Mouse (Mus musculus): ENCODE data around the gene Mapk13. TPM values are rescaled to one million over a fixed set of nuclear protein-coding genes. Genes with fewer than 3 reads are reported as not detected.
"Not testable (repeated sequence)": the region's sequence is repeated elsewhere in the genome, so short reads cannot be mapped to it uniquely, and the experiment has no call there.

The Mapk13 gene
- polyA plus RNA-seq, 1 experiment from 2014 or later: 0.82 TPM

DNA sequence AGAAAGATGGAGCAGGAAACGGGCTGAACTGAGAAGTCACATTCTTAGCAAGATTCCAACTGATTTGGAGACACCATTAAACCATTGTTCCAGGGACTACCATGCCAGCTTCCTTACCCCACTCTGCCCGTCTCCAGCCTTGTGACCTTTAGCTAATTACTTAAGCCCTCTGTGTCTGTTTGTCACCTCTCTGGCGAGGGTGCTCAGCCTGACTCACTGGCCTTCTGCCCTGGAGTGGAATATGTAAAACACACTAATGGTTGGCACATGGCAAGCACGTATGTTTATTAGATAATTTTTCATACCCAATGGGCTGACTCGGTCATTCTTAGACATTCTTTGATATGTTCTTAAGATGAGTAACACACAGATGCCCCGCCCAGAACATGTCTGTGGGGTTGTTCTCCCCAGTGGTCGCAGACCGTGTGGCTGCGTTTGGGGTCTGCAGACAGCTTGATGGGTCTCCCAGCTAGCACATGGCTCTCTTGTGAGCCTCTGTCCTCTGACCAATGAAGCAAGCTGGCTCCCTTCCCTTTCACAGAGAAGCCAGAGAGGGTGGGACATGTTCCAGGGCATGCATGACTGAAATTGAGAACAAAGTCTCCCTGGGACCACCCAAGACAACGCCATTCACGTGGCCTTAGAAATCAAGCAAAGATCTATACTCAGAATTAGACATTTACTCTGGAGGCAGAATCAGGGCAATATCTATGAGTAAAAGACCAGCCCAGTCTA lies 2.1 kb upstream of the Mapk13 start:
- Histone ChIP-seq H3K27ac (ENCODE audit: low read length) (no peak overlapping the region), H3K4me2 (ENCODE audit: low read length) (no peak overlapping the region), H3K9me3 (replicated peaks; ENCODE audit: control insufficient read depth, low read length, poor library complexity, severe bottlenecking) (no peaks in the 10 kb centered on the region), H3K9ac (ENCODE audit: low read depth, low read length) (no peak overlapping the region), H3K27me3 (ENCODE audit: control insufficient read depth, insufficient read depth, low read depth, low read length) (peaks cover 26% of the 10 kb centered on the region), H3K4me3 (ENCODE audit: low read depth, low read length) (no peak overlapping the region), H3K36me3 (ENCODE audit: control insufficient read depth, insufficient read depth, low read length) (no peaks in the 10 kb centered on the region), H3K4me1 (ENCODE audit: control insufficient read depth, insufficient read depth, low read length) (peaks cover 14% of the 10 kb centered on the region)
- 73% methylated on average over 11 of the region's 11 CpGs for WGBS
- no peak for ATAC-seq

DNA sequence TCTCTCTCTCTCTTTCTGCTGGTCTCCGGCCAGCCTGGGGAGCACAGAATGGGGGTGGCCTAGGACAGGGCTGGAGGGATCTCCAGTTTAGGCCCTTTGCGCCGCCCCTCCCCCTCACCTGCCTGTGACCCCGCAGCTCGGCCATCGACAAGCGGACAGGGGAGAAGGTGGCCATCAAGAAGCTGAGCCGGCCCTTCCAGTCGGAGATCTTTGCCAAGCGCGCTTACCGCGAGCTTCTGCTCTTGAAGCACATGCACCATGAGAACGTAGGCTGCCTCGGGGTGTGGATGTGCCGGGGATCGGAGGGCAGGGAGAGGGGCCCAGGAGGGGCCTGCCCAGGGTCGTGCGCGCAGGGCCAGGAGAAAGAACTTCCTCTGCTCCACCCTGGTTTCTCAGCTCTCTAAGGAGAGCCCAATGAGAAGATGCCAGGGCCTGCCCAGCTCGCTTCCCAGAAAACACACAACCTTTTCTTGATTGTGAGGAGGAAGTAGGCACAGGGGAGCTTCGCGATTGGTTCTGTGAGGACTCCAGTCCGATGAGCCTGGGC lies 851 bp downstream of the Mapk13 start:
- Histone ChIP-seq H3K9me3 (replicated peaks; ENCODE audit: control insufficient read depth, low read length, poor library complexity, severe bottlenecking) (no peaks in the 10 kb centered on the region), H3K36me3 (ENCODE audit: control insufficient read depth, insufficient read depth, low read length) (no peaks in the 10 kb centered on the region), H3K9ac (ENCODE audit: low read depth, low read length) (peak overlapping the region; percentile 33), H3K27ac (ENCODE audit: low read length) (no peak overlapping the region), H3K4me1 (ENCODE audit: control insufficient read depth, insufficient read depth, low read length) (peaks cover 14% of the 10 kb centered on the region), H3K27me3 (ENCODE audit: control insufficient read depth, insufficient read depth, low read depth, low read length) (peaks cover 26% of the 10 kb centered on the region), H3K4me2 (ENCODE audit: low read length) (peak overlapping the region; percentile 60), H3K4me3 (ENCODE audit: low read depth, low read length) (peak overlapping the region; percentile 38)
- no peak for ATAC-seq
- WGBS: 5% methylated on average over 24 of the region's 24 CpGs

DNA sequence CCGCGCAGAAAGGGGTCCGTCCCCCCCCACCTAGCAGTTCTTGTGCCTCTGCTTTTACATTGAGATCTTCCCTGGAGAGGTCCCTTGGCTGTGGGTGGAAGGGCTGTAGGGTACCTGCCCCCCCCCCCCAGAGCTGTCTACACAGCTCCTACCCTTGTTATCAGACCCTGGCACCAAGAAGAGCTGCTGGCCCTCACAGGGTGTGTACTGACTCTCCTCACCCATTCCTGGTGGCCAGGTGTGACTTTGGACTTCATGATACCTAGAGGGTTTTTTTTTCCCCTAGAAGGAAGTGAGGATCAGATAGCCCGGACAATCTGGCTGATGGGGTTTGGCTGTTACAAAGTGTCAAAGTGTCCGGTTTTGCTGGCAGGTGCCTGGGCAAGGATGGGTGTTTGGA lies 2.2 kb downstream of the Mapk13 start:
- Histone ChIP-seq H3K27me3 (ENCODE audit: control insufficient read depth, insufficient read depth, low read depth, low read length) (peaks cover 26% of the 10 kb centered on the region), H3K27ac (ENCODE audit: low read length) (no peak overlapping the region), H3K4me1 (ENCODE audit: control insufficient read depth, insufficient read depth, low read length) (peaks cover 14% of the 10 kb centered on the region), H3K36me3 (ENCODE audit: control insufficient read depth, insufficient read depth, low read length) (no peaks in the 10 kb centered on the region), H3K4me2 (ENCODE audit: low read length) (no peak overlapping the region), H3K4me3 (ENCODE audit: low read depth, low read length) (no peak overlapping the region), H3K9me3 (replicated peaks; ENCODE audit: control insufficient read depth, low read length, poor library complexity, severe bottlenecking) (no peaks in the 10 kb centered on the region), H3K9ac (ENCODE audit: low read depth, low read length) (no peak overlapping the region)
- WGBS: 96% methylated on average over 3 of the region's 5 CpGs
- ATAC-seq: no peak

DNA sequence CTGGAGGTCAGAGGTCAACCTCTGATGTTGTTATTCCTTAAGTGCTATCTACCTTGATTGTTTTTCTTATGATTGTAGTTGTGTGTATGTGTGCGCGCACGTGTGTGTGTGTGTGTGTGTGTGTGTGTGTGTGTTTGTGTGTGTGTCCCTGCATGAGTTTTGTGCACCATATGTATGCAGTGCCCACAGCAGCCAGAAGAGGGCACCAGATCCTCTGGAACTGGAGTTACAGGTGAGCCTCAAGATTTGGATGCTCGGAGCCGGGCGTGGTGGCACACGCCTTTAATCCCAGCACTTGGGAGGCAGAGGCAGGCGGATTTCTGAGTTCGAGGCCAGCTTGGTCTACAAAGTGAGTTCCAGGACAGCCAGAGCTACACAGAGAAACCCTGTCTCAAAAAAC lies 5.2 kb downstream of the Mapk13 start:
- ATAC-seq; H3K9me3 ChIP-seq (replicated peaks; ENCODE audit: control insufficient read depth, low read length, poor library complexity, severe bottlenecking): not testable (repeated sequence)
- 99% methylated on average over 7 of the region's 9 CpGs for WGBS

DNA sequence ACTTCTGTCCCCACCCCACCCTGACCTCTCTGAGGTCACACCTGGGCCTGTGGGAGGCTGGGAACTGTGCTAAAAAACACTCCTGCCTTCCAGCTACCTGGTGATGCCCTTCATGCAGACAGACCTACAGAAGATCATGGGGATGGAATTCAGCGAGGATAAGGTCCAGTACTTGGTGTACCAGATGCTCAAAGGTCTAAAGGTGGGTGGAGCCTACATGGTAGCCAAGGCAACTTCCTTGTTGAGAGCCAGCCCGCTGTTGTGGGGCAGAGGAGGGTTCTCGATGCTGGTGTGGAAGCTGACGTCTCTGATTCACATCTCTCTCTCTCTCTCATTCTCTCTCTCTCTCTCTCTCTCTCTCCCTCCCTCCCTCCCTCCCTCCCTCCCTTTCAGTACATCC lies 6.1 kb downstream of the Mapk13 start:
- Histone ChIP-seq H3K9ac (ENCODE audit: low read depth, low read length) (no peak overlapping the region), H3K4me2 (ENCODE audit: low read length) (no peak overlapping the region), H3K36me3 (ENCODE audit: control insufficient read depth, insufficient read depth, low read length) (no peaks in the 10 kb centered on the region), H3K9me3 (replicated peaks; ENCODE audit: control insufficient read depth, low read length, poor library complexity, severe bottlenecking) (no peaks in the 10 kb centered on the region), H3K27me3 (ENCODE audit: control insufficient read depth, insufficient read depth, low read depth, low read length) (peaks cover 9% of the 10 kb centered on the region), H3K4me3 (ENCODE audit: low read depth, low read length) (no peak overlapping the region), H3K4me1 (ENCODE audit: control insufficient read depth, insufficient read depth, low read length) (peaks cover 1% of the 10 kb centered on the region), H3K27ac (ENCODE audit: low read length) (no peak overlapping the region)
- ATAC-seq: no peak
- WGBS: 90% methylated on average over 4 of the region's 4 CpGs

More for the DNA sequence above, 5.2 kb downstream of the Mapk13 start:
- not testable (repeated sequence) for H3K4me3 ChIP-seq (ENCODE audit: low read depth, low read length); H3K9ac ChIP-seq (ENCODE audit: low read depth, low read length); H3K27ac ChIP-seq (ENCODE audit: low read length); H3K4me2 ChIP-seq (ENCODE audit: low read length); H3K36me3 ChIP-seq (ENCODE audit: control insufficient read depth, insufficient read depth, low read length); H3K4me1 ChIP-seq (ENCODE audit: control insufficient read depth, insufficient read depth, low read length)
- H3K27me3 ChIP-seq (ENCODE audit: control insufficient read depth, insufficient read depth, low read depth, low read length): peaks cover 13% of the 10 kb centered on the region

DNA sequence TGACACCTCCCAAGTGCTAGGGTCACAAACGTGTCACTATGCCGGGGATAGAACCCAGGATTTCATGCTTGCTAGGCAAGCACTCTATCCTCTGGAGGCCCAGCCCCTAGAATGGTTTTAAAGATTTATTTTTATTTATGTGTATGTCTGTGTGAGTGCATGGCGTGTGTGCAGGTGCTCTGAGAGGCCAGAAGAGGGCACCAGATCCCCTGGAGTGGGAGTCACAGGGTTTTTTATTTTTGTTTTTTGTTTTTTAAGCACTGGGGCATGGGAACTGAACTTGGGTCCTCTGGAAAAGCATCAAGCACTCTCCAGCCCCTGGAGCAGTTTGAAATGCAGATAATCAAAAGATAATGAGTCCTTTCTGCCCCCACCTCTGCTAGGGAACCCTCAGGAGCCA lies 7.7 kb downstream of the Mapk13 start:
- no peaks in the 10 kb centered on the region for H3K27me3 ChIP-seq (ENCODE audit: control insufficient read depth, insufficient read depth, low read depth, low read length)
- H3K4me1 ChIP-seq (ENCODE audit: control insufficient read depth, insufficient read depth, low read length): no peaks in the 10 kb centered on the region
- H3K36me3 ChIP-seq (ENCODE audit: control insufficient read depth, insufficient read depth, low read length): no peaks in the 10 kb centered on the region
- no peak overlapping the region for H3K9ac ChIP-seq (ENCODE audit: low read depth, low read length)
- H3K4me3 ChIP-seq (ENCODE audit: low read depth, low read length): no peak overlapping the region
- no peak overlapping the region for H3K4me2 ChIP-seq (ENCODE audit: low read length)
- 97% methylated on average over 3 of the region's 3 CpGs for WGBS
- no peaks in the 10 kb centered on the region for H3K9me3 ChIP-seq (replicated peaks; ENCODE audit: control insufficient read depth, low read length, poor library complexity, severe bottlenecking)
- ATAC-seq: no peak
- H3K27ac ChIP-seq (ENCODE audit: low read length): no peak overlapping the region

DNA sequence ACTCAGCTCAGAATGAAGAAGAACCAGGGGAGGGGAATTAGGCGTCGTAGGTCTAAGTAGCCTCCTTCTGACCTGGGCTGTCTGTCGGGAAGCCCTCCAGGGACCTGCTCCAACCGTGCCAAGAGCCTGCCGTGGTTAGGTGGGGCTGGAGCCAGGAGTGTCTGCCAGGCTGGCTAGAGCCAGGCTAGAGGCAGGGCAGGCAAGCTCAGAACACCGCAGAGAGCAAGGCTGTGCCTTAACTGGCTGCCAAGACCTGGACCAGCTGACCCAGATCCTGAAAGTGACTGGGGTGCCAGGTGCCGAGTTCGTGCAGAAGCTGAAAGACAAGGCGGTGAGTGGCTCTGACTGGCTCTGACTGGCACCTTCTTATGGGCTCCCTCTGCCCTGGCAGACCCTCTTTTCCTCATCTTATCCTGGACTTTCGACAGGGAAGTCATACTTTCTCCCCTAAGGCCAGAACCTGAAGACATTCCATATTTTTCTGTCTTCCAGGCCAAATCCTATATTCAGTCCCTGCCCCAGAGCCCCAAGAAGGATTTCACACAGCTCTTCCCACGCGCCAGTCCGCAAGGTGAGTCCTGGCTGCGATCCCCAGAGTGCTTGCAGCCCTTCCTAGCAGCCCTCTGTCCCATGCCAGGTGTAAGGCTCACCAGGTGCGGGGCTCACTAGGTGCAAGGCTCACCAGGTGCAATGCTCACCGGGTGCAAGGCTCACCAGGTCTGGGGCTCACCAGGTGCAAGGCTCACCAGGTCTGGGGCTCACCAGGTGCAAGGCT lies 8.3 kb downstream of the Mapk13 start:
- Histone ChIP-seq H3K9ac (ENCODE audit: low read depth, low read length) (no peak overlapping the region), H3K4me2 (ENCODE audit: low read length) (no peak overlapping the region), H3K36me3 (ENCODE audit: control insufficient read depth, insufficient read depth, low read length) (no peaks in the 10 kb centered on the region), H3K27ac (ENCODE audit: low read length) (no peak overlapping the region), H3K4me3 (ENCODE audit: low read depth, low read length) (no peak overlapping the region), H3K4me1 (ENCODE audit: control insufficient read depth, insufficient read depth, low read length) (no peaks in the 10 kb centered on the region), H3K27me3 (ENCODE audit: control insufficient read depth, insufficient read depth, low read depth, low read length) (no peaks in the 10 kb centered on the region), H3K9me3 (replicated peaks; ENCODE audit: control insufficient read depth, low read length, poor library complexity, severe bottlenecking) (no peaks in the 10 kb centered on the region)
- WGBS: 86% methylated on average over 16 of the region's 16 CpGs
- no peak for ATAC-seq

DNA sequence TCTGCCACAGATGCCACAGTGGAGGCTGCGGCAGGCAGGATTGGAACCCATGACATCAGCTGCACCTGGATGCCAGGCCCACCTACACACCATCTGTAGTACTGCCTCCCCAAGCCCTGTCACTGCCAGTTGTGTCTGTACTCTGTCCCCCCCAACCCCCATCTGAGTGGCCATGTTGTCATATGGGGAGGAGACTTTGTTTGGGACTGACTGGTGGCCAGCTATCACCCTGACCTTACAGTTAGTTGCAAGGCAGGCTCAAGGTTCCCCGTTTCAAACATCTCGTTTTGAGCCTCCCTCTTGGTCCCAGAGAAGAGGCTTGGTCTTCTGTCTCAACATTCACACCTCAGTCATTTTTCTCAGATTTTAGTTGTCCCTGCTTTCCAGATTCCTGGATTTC lies 10.6 kb downstream of the Mapk13 start:
- no peaks in the 10 kb centered on the region for H3K36me3 ChIP-seq (ENCODE audit: control insufficient read depth, insufficient read depth, low read length)
- no peaks in the 10 kb centered on the region for H3K4me1 ChIP-seq (ENCODE audit: control insufficient read depth, insufficient read depth, low read length)
- no peak overlapping the region for H3K4me2 ChIP-seq (ENCODE audit: low read length)
- H3K27ac ChIP-seq (ENCODE audit: low read length): no peak overlapping the region
- no peaks in the 10 kb centered on the region for H3K27me3 ChIP-seq (ENCODE audit: control insufficient read depth, insufficient read depth, low read depth, low read length)
- H3K4me3 ChIP-seq (ENCODE audit: low read depth, low read length): no peak overlapping the region
- H3K9ac ChIP-seq (ENCODE audit: low read depth, low read length): no peak overlapping the region
- 98% methylated on average over 3 of the region's 3 CpGs for WGBS
- H3K9me3 ChIP-seq (replicated peaks; ENCODE audit: control insufficient read depth, low read length, poor library complexity, severe bottlenecking): no peaks in the 10 kb centered on the region
- ATAC-seq: no peak

DNA sequence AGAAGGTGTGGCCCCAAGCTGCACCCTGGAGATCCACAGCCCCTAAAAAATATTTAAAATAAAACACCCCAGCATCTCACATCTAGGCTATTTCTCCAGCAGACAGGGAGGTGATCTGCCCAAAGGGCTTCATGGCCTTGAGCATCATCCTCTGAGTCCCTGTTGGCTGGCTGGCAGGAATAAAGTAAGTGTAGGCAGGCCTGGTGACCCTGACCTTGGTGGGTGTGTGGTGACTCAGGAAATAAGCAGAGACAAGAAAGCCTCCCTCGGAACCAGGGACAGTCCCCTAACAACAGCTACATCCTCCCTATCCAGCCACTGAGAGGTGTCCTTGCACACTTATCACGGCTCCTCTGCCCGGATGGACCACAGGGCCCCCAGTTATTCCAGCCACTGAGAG lies 11.7 kb downstream of the Mapk13 start:
- H3K4me1 ChIP-seq (ENCODE audit: control insufficient read depth, insufficient read depth, low read length): no peaks in the 10 kb centered on the region
- no peak overlapping the region for H3K4me3 ChIP-seq (ENCODE audit: low read depth, low read length)
- no peak for ATAC-seq
- 79% methylated on average over 3 of the region's 3 CpGs for WGBS
- H3K4me2 ChIP-seq (ENCODE audit: low read length): no peak overlapping the region
- H3K36me3 ChIP-seq (ENCODE audit: control insufficient read depth, insufficient read depth, low read length): no peaks in the 10 kb centered on the region
- H3K27me3 ChIP-seq (ENCODE audit: control insufficient read depth, insufficient read depth, low read depth, low read length): no peaks in the 10 kb centered on the region
- no peak overlapping the region for H3K27ac ChIP-seq (ENCODE audit: low read length)
- H3K9me3 ChIP-seq (replicated peaks; ENCODE audit: control insufficient read depth, low read length, poor library complexity, severe bottlenecking): no peaks in the 10 kb centered on the region
- H3K9ac ChIP-seq (ENCODE audit: low read depth, low read length): no peak overlapping the region
